Mouse (Mus musculus): ENCODE results near the gene Sec24c. TPM values are rescaled to one million over a fixed set of nuclear protein-coding genes. Genes with fewer than 3 reads are reported as not detected.

Gene Sec24c
- polyA plus RNA-seq (2012) = 247 and 266 TPM in 2 replicates

DNA sequence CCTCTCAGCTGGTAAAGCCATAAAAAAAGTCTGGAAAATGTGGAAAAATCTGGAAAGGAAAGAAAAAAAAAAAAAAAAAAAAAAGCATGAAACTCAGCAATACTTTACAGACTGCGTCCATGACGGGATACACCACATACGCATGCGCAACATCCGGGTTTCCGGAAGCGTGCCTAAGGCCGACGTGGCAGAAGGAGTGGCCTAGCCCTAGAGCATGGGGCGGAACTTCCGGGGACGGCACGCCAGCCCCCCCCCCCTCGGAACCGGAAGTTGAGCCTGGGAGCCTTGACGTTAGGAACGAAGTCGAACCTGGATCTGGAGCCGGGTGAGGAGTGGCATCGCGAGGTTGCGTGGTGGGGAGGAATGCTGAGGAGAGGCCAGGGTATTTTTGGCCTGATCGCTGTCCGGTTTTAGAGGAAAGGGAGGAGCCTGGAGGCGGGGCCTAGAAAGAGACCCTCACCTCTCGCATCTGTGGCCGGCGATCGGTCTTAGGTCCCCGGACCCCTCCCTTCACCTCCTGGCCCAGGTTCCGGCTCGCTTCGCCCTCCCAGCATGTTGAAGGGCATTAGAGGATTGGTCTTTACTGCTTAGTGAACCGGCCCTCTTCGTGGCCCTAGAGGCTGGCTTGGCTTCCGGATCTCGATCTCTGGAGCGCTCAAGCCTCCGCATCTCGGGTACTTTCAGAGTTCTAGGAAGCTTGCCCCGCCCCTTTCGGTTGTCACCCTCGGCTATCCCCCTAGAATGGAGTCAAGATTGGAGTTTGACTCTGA lies at the start of gene Sec24c:
TSS of gene Sec24c (plus strand) at position 245 of the 770 bp plus-strand sequence.
- TF ChIP-seq GATA1 (IDR thresholded peaks at IDR 0.05; ENCODE audit: low read length) = no peak

DNA sequence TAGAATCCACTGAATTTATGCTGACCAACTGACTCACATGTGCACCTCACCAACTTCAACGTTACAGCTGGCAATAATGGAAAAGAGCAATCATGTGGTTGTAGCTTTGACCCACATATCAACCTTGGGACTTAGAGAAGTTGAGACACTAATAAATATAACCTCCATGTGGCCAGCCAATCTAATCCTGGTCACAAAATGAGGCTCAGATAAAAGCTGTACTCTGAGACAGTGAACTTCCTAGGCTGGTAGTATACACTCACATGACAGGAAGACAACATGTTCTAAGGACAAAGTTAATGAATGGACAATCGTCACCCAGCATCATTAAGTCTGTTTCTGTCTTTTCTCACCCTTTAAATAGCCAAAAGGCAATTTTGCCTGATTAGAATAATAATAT lies 47.7 kb upstream of the Sec24c start:
- TF ChIP-seq GATA1 (IDR thresholded peaks at IDR 0.05; ENCODE audit: low read length) = no peak

DNA sequence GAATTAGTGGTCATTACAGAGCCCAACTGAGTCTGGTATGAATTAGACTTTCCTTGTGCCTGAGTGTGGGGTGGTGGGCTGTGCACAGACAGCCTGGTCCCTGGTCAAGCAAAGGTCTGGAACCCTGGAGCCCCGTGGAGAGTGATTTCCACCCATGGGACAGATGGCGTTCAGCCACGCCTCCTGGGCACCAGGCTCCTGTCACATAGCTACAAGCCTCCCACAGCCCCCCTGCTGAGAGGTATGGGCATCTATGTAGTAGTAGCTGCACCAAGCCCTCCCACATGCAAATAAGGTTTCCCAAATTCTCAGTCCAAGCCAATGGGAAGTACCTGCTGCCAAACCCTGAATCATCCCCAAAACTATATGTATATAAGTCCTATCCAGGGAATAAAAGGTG lies 47.1 kb upstream of the Sec24c start:
- no peak for TF ChIP-seq GATA1 (IDR thresholded peaks at IDR 0.05; ENCODE audit: low read length)

DNA sequence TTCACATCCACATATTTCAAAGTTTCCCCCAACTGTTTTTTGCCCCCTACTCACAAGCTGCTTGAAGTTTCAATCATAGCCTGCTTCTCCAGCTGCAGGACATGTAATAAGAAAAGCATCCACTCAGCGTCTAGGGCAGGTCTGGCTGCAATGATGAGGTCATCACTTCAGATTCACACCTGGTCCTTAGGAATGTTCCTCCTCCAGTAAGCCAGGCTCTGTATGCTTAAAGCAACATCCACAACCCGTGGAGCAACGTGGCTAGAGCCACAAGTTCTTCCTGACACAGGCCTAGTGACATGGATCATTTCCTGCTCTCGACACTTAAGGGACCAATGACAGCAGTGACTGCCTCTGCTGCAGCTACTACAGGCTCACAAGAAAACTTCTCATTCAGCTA lies 42.9 kb upstream of the Sec24c start:
- TF ChIP-seq GATA1 (IDR thresholded peaks at IDR 0.05; ENCODE audit: low read length) = no peak

DNA sequence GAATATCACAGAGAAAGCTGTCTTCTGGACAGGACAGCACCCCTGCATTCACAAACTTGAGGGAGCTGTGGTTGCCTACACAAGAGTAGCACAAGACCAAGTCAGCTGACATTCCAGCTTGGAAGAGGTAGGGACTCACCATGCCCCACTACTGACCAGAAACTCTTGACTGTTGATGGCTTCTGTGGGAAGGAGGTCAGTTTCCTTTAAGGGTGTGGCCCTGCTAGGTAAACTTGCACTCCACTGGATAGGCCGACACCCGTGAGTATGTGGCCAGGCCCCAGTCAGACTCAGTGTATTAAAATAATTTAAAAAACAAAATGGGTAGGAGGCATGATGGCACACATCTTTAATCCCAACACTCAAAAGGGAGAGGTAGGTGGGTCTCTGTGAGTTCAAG lies 38.6 kb upstream of the Sec24c start:
- TF ChIP-seq GATA1 (IDR thresholded peaks at IDR 0.05; ENCODE audit: low read length) = no peak

DNA sequence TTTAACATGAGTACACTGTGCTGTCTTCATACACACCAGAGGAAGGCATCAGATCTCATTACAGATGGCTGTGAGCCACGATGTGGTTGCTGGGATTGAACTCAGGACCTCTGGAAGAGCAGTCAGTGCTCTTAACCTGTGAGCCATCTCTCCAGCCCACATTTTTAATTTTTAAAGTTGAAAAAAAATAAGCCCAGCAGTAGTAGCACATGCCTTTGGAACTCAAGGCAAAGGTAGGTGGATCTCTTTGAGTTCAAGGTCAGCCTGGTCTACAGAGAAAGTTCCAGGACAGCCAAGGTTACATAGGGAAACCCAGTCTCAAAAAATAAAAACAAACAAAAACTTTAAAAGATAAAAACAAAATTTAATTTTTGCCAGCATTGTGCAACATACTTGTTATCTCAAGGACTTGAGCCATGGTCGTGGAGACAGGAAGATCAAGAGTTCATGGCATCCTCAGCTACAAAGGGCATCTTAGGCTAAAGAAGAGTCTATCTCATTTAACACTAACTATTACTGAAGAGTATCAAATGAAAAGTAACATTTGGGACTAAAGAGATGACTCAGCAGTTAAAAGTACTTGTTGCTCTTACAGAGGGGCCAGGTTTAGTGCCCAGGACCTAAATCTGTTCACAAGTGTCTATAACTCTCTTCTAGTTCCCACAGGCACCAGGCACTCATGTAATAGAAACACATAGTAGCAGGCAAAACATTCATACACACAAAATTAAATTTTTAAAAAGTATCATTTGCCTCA lies 36.1 kb upstream of the Sec24c start:
- no peak for TF ChIP-seq GATA1 (IDR thresholded peaks at IDR 0.05; ENCODE audit: low read length)

DNA sequence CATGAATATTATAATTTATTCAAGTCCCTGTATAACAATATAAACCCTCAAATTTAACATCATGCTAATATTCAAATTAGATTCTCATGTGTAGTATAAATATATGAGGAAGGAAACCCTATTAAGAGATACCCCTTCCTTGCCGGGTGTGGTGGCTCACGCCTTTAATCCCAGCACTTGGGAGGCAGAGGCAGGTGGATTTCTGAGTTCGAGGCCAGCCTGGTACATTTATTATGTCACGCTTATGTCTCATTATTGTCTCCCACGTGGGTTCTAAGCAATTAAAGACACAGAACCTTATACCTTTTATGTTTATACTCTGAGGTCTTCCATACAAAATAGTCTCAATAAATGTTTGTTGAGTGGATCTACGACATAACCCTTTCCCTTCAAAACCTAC lies 35.4 kb upstream of the Sec24c start:
- TF ChIP-seq GATA1 (IDR thresholded peaks at IDR 0.05; ENCODE audit: low read length) = no peak

DNA sequence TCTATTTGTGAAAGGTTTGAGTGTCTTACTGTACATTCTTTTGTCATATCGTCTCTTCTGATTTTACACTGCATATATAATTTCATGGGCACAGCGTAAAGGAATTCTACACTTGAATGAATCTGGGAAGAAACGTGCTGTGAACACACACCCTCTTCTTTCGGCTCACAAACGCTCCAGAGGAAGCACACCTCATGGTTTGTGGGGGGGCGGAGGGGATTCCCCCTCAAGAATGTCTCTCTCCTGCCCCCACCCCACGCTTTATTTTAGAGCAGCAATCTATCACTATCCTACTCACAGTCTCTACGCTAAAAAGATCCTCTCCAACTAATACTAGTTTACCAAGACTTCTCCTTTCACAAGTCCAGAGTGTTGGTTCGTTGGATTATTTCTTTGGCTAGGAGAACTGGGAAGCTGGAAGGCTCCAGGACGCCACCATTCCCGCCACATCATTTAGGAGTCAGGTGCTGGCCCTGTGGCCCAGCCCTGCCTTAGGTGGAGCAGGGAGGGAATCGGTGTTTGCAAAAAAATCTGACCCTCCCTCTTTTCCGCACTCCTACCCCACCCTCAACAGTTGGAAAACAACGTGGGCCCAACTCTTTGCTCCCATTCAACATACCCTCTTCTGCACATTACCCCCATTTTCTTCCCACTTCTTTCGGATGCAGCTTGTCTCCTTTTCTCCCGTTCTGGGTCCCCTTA lies 34.0 kb upstream of the Sec24c start:
- TF ChIP-seq GATA1 (IDR thresholded peaks at IDR 0.05; ENCODE audit: low read length) = no peak

DNA sequence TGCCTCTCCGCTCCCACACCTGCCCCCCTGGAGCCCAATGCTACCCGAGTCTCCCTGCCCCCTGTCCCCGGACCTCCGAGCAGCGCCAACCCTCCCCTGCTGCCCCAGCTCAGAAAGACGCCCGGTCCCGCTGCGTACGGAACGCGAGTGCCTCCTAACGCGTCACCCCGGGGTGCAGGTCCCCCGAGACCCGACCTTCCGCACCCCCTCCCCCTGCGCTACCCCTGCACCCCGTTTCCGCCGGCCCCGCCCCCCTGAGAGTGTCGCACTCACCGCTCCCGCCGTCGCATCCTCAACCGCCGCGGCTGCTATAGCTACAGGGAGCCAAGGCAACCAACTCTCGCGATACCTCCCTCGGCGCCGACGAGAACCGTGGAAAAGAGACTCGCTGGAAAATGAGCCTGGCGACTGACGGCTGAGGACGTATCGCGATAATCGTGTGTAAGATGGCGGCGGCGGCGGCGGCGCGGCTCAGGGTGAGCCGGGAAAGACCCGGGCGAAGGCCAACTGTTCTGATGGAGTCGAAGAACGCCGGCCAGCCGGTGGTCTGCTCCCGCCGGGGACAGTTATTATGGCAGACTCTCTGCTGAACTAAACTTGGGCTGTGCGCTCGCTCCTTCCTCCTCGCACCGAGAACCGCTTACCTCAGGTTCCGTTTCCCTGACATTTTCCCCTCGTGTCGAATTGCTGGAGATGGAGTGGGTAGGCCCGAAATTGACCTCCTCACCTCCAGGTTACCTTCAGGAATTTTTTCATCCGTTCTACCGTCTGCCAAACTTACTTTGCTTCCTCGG lies 33.3 kb upstream of the Sec24c start, which contains the start of gene Usp54:
TSS of gene Usp54 (minus strand) at position 420 of the 794 bp plus-strand sequence.
- TF ChIP-seq GATA1 (IDR thresholded peaks at IDR 0.05; ENCODE audit: low read length) = no peak

DNA sequence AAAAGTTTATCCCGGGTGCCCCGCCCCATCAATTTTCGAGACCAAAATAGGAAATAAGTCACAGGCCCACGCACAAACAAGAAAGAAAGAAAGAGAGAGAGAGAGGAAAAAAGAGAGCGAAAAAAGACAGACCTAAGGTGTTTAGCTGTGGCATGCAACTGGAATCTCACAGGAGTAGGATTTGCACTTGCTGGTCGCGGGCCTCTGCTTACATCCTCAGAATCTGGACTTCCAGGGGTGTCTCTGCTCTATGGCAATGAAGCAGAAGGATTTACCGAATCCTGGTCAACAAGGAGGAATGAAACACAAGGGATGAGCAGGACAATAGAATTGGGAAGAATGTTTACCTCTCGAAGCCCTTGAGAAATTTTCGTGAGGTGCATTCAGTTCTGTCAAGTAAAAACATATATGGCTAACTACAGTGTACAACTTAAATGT lies 32.7 kb upstream of the Sec24c start:
- no peak for TF ChIP-seq GATA1 (IDR thresholded peaks at IDR 0.05; ENCODE audit: low read length)

DNA sequence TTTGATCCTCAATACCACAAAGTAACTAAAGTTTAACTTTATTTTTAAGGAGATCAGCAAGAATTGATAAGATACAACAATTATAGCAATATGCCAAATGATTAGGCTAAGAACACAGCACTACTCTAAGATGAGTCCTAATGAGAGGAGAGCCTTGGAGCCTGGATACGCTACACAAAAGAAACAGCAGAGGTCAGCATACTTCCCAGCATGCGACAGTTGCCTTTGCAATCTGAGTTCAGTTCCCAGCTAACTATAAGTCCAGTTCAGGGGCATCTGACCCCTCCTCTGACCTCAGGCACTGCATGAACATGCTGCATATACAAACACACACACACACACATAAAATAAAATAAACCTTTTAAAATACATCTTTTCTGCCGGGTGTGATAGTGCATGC lies 28.6 kb upstream of the Sec24c start:
- no peak for TF ChIP-seq GATA1 (IDR thresholded peaks at IDR 0.05; ENCODE audit: low read length)

DNA sequence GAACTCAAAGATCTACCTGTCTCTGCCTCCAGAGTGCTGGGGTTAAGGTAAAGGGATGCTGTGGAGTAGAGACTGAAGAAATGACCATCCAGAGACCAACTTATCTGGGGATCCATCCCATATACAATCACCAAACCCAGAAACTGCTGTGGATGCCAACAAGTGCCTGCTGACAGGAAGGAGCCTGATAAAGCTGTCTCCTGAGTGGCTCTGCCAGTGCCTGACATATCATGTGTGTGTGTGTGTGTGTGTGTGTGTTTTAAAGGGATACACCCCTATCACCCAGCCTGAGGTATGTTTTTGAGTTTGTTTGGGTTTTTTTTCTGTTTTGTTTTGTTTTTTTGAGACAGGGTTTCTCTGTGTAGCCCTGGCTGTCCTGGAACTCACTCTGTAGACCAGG lies 27.7 kb upstream of the Sec24c start:
- no peak for TF ChIP-seq GATA1 (IDR thresholded peaks at IDR 0.05; ENCODE audit: low read length)

DNA sequence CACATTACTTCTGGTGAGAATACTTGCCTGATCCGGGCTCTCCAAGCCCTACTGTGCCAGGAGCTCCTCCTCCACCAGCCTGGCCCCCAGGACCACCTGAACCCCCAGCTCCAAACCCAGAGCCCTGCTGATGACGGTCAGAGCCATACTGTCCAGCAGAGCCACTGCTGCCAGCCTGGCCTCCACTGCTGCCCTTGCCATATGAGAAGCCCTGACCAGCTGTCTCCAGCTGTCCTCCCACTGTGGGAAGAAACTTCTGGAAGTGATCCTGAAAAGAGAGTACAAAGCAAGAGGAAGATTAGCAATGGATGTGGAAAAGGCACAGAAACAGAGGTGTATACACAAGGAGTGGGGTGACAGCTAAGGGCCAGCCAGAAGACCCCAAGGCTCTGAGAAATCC lies 23.1 kb upstream of the Sec24c start:
- no peak for TF ChIP-seq GATA1 (IDR thresholded peaks at IDR 0.05; ENCODE audit: low read length)

DNA sequence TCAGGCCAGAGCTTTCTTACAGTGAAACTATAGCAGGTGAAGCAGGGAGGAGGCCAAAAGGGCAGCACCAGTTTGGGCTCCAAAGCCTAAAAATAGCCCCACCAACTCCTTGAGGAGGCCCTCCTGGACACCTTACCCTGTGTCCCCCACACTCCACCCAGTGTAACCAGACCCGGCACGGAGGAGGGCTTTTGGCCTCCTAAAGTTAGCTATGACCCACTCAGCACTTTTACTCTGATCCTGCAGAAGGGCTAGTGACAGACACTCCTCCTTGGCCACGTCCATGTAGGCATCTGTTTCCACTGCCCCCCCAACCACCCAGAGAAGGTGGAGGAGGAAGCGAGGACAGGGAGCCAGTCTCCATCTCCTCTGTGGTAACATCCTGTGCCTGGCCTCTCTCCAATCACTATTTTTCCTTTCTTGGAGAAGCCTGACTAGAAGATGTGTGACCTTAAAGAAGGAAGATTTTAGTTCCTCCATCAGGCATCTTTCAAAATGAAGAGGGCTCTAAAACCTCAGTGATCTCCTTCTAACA lies 22.3 kb upstream of the Sec24c start:
- TF ChIP-seq GATA1 (IDR thresholded peaks at IDR 0.05; ENCODE audit: low read length) = no peak
